In genomic region chr17:35809395-35809794, GRCm38 (mm10) we compare ENCODE assay signal across 24 mouse cellular contexts.
"Had no signal": no experiment of that assay in that cellular context is flagged by ENCODE, and none has a peak within 500 bp of the region (broad histone marks: within the 10 kb centered on the region; RNA-seq: fewer than 3 reads in every experiment).

No protein-coding gene starts in this region.

- H3K27me3 ChIP-seq: heart, embryonic 12.5 days; hindbrain, embryonic 12.5 days; intestine, embryonic 15.5 days; limb, embryonic 13.5 days; limb, embryonic 15.5 days; liver, embryonic 13.5 days; liver, embryonic 15.5 days had no signal

- H3K4me3 ChIP-seq: heart, embryonic 12.5 days; hindbrain, embryonic 10.5 days; hindbrain, embryonic 12.5 days; intestine, embryonic 15.5 days; layer of hippocampus, adult 2 months; limb, embryonic 13.5 days; limb, embryonic 15.5 days; liver, embryonic 13.5 days; liver, embryonic 15.5 days had no signal

- ATAC-seq: forebrain, postnatal 0 days; hindbrain, embryonic 16.5 days; inflammation-experienced regulatory T-cells, adult 6 months; intestine, embryonic 15.5 days; intestine, postnatal 0 days had no signal

- H3K9ac ChIP-seq: forebrain, postnatal 0 days; heart, embryonic 12.5 days; hindbrain, embryonic 12.5 days; hindbrain, embryonic 14.5 days; intestine, embryonic 15.5 days; limb, embryonic 13.5 days; limb, embryonic 15.5 days; liver, embryonic 13.5 days; liver, embryonic 15.5 days had no signal

- H3K4me2 ChIP-seq: heart, embryonic 12.5 days; hindbrain, embryonic 12.5 days; hindbrain, embryonic 14.5 days; intestine, embryonic 15.5 days; limb, embryonic 13.5 days; limb, embryonic 15.5 days; liver, embryonic 11.5 days; liver, embryonic 13.5 days; liver, embryonic 15.5 days had no signal

- H3K9me3 ChIP-seq: heart, embryonic 12.5 days; hindbrain, embryonic 10.5 days; hindbrain, embryonic 12.5 days; intestine, embryonic 15.5 days; limb, embryonic 13.5 days; limb, embryonic 15.5 days; liver, embryonic 13.5 days; liver, embryonic 15.5 days had no signal

- H3K27ac ChIP-seq: hindbrain, embryonic 10.5 days; hindbrain, embryonic 12.5 days; hindbrain, embryonic 14.5 days; intestine, embryonic 15.5 days; limb, embryonic 13.5 days; liver, embryonic 13.5 days; liver, embryonic 15.5 days had no signal

- H3K36me3 ChIP-seq: heart, embryonic 12.5 days; hindbrain, embryonic 10.5 days; hindbrain, embryonic 12.5 days; intestine, embryonic 15.5 days; limb, embryonic 13.5 days; limb, embryonic 15.5 days; liver, embryonic 13.5 days; liver, embryonic 15.5 days had no signal

- DNase-seq: forebrain, postnatal 0 days; gastrocnemius, postnatal 14 days; gastrocnemius, postnatal 36 days; heart, postnatal 14 days; heart, postnatal 36 days; kidney, adult 18-20 months; kidney, adult 8-10 months; kidney, postnatal 10 days; kidney, postnatal 4 days; left cerebral cortex, postnatal 4 days; liver, embryonic 13.5 days had no signal

- H3K4me1 ChIP-seq: hindbrain, embryonic 10.5 days had no signal
